Comparison of ENCODE assay signal across 27 mouse cellular contexts in the genomic region with DNA sequence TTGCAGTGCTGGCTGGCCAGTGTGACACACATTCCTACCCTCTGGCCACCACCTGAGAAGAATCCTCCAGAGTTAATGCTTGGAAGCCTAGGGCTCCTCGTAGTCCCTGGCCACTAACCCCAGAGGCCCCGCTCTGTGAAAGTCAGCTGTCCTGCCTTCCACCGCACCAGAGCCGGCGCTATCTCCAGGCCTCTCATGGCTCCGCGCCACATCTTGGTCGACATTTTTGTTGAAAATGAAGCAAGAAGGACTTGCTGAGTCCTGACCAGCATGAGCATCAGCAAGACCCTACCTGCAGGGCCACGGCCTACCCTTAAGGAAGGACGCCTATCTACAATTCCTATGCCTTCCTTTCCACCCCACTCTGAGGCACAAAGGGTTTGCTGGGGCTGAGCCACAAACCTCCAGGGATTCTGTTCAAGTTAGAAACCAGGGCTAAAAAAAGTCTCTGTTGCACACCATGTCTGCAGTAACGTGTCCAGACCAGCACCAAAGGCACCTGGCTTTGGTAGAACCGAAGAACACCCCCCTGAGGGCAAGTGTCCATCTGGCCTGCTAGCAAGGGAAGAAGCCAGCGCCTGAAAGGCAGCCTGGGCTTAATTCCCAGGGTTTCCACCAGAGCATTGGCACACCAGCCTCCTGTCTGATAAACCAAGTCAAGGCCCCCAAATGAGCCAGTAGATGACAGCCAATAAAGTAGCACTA.
DNase-seq lines count a peak whose midpoint lies in the region; ATAC-seq and TF ChIP-seq lines count a peak whose summit lies in the region.
"Had no signal": no experiment of that assay in that cellular context is flagged by ENCODE, and none has a peak within 500 bp of the region (broad histone marks: within the 10 kb centered on the region; RNA-seq: fewer than 3 reads in every experiment).

No protein-coding gene starts in this region.

- peak; percentile 62 for ATAC-seq in cerebellum, adult (ENCODE audit: insufficient number of reproducible peaks, low FRiP score, low TSS enrichment)
- no peak for ATAC-seq in intestine, postnatal 0 days
- ATAC-seq in midbrain, embryonic 16.5 days: no peak
- ATAC-seq: forebrain, embryonic 13.5 days; hindbrain, postnatal 0 days; intestine, embryonic 15.5 days had no signal

- no peak overlapping the region for H3K4me2 ChIP-seq in intestine, postnatal 0 days (replicated peaks; ENCODE audit: low read depth)
- H3K4me2 ChIP-seq in midbrain, embryonic 16.5 days (ENCODE audit: low read length): no peak overlapping the region
- H3K4me2 ChIP-seq: embryonic facial prominence, embryonic 15.5 days; forebrain, embryonic 13.5 days; heart, embryonic 15.5 days; hindbrain, embryonic 12.5 days; intestine, embryonic 15.5 days; neural tube, embryonic 13.5 days had no signal

- H3K4me3 ChIP-seq in intestine, postnatal 0 days (ENCODE audit: low read depth, low read length): no peak overlapping the region
- H3K4me3 ChIP-seq in midbrain, embryonic 16.5 days (ENCODE audit: low read depth, low read length): no peak overlapping the region
- H3K4me3 ChIP-seq: embryonic facial prominence, embryonic 15.5 days; forebrain, embryonic 13.5 days; heart, embryonic 10.5 days; heart, embryonic 15.5 days; hindbrain, embryonic 12.5 days; intestine, embryonic 15.5 days; layer of hippocampus, adult 2 months; midbrain, embryonic 10.5 days; neural tube, embryonic 13.5 days had no signal

- no peaks in the 10 kb centered on the region for H3K36me3 ChIP-seq in intestine, postnatal 0 days (ENCODE audit: control insufficient read depth, insufficient read depth)
- H3K36me3 ChIP-seq in midbrain, embryonic 16.5 days (ENCODE audit: control insufficient read depth, insufficient read depth, low read length): no peaks in the 10 kb centered on the region
- H3K36me3 ChIP-seq: embryonic facial prominence, embryonic 15.5 days; G1E; heart, embryonic 10.5 days; heart, embryonic 15.5 days; hindbrain, embryonic 12.5 days; intestine, embryonic 15.5 days; midbrain, embryonic 10.5 days; neural tube, embryonic 13.5 days had no signal

- DNase-seq in cerebellum, postnatal 4 days (ENCODE audit: low spot score in 2 of 2): no peak
- peak; percentile 70 for DNase-seq in cerebellum, adult 11 months
- peak; percentile 84 for DNase-seq in cerebellum, adult 9-10 months
- DNase-seq in cerebellum, postnatal 36 days: peak; percentile 70 to 71
- no peak for DNase-seq in kidney, adult 18-20 months
- DNase-seq: adrenal gland, adult 8-10 months; gastrocnemius, postnatal 10 days; kidney, postnatal 25 days; liver; lung, adult 2 months; lung, postnatal 14 days; thymus, postnatal 25 days had no signal

- H3K27ac ChIP-seq in intestine, postnatal 0 days (ENCODE audit: low read depth, low read length): no peak overlapping the region
- H3K27ac ChIP-seq in midbrain, embryonic 16.5 days (ENCODE audit: low read length): no peak overlapping the region
- H3K27ac ChIP-seq: embryonic facial prominence, embryonic 15.5 days; forebrain, embryonic 13.5 days; heart, embryonic 10.5 days; heart, embryonic 15.5 days; hindbrain, embryonic 12.5 days; hindbrain, postnatal 0 days; intestine, embryonic 15.5 days; layer of hippocampus, adult 2 months; liver, embryonic 14.5 days; midbrain, embryonic 10.5 days; neural tube, embryonic 13.5 days had no signal

- TF ChIP-seq CTCF in intestine, postnatal 0 days (IDR thresholded peaks at IDR 0.05; ENCODE audit: low read depth): no peak

- 90% methylated on average over 13 of the region's 13 CpGs for WGBS in intestine, postnatal 0 days
- 89% methylated on average over 13 of the region's 13 CpGs for WGBS in midbrain, embryonic 16.5 days

- H3K4me1 ChIP-seq in intestine, postnatal 0 days (replicated peaks; ENCODE audit: control insufficient read depth, insufficient read depth, low read length): no peaks in the 10 kb centered on the region
- H3K4me1 ChIP-seq in midbrain, embryonic 16.5 days (ENCODE audit: control insufficient read depth, insufficient read depth, low read length): no peaks in the 10 kb centered on the region
- H3K4me1 ChIP-seq: forebrain, embryonic 13.5 days had no signal

- no peaks in the 10 kb centered on the region for H3K27me3 ChIP-seq in intestine, postnatal 0 days (replicated peaks; ENCODE audit: control insufficient read depth, insufficient read depth, low read length)
- H3K27me3 ChIP-seq in midbrain, embryonic 16.5 days (ENCODE audit: control insufficient read depth, insufficient read depth, low read depth, low read length): no peaks in the 10 kb centered on the region
- H3K27me3 ChIP-seq: embryonic facial prominence, embryonic 15.5 days; hindbrain, embryonic 12.5 days; intestine, embryonic 15.5 days; neural tube, embryonic 13.5 days had no signal

- H3K9me3 ChIP-seq in intestine, postnatal 0 days (ENCODE audit: control insufficient read depth): no peaks in the 10 kb centered on the region
- no peaks in the 10 kb centered on the region for H3K9me3 ChIP-seq in midbrain, embryonic 16.5 days (replicated peaks; ENCODE audit: control insufficient read depth, low read length, poor library complexity, severe bottlenecking)
- H3K9me3 ChIP-seq: embryonic facial prominence, embryonic 15.5 days; forebrain, embryonic 13.5 days; G1E; heart, embryonic 10.5 days; heart, embryonic 15.5 days; hindbrain, embryonic 12.5 days; intestine, embryonic 15.5 days; midbrain, embryonic 10.5 days; neural tube, embryonic 13.5 days had no signal

- H3K9ac ChIP-seq in intestine, postnatal 0 days (ENCODE audit: low read depth, low read length): no peak overlapping the region
- H3K9ac ChIP-seq in midbrain, embryonic 16.5 days (ENCODE audit: low read depth, low read length): no peak overlapping the region
- H3K9ac ChIP-seq: embryonic facial prominence, embryonic 15.5 days; forebrain, embryonic 13.5 days; heart, embryonic 15.5 days; hindbrain, embryonic 12.5 days; intestine, embryonic 15.5 days; liver, embryonic 14.5 days; neural tube, embryonic 13.5 days had no signal

Comparison
In these comparisons a context has a peak if more than half of its experiments do, and no peak if none do; other contexts are left out.
1. DNase-seq: peak in cerebellum, adult 11 months (single experiment), cerebellum, adult 9-10 months (single experiment) and cerebellum, postnatal 36 days (2 of 2); none in cerebellum, postnatal 4 days (0 of 2) and kidney, adult 18-20 months (single experiment).